Mouse (Mus musculus) forebrain, embryonic 10.5 days (tissue): ENCODE measurements around the gene Cnbd2. TPM values are rescaled to one million over a fixed set of nuclear protein-coding genes. Genes with fewer than 3 reads are reported as not detected.

Experiments used
- DNase-seq: peaks from one replicate; pipeline ENCODE4 v3.0.0-alpha.2; 2017; ENCODE audit warnings: low spot score; ENCODE audit errors: extremely low spot score
- H3K27ac ChIP-seq: fragments of 300-500 bp; sonication (generic); 2 replicates; pipeline ENCODE4 v1.5.1; 2016; ENCODE audit warnings: mild to moderate bottlenecking
- H3K27me3 ChIP-seq: fragments of 300-500 bp; sonication (generic); 2 replicates; pipeline ENCODE4 v1.6.1; 2016; ENCODE audit warnings: mild to moderate bottlenecking; ENCODE audit not compliant: poor library complexity, severe bottlenecking
- H3K36me3 ChIP-seq: fragments of 300-500 bp; sonication (generic); replicated peaks from 2 replicates; pipeline ENCODE4 v1.6.1; 2016; ENCODE audit warnings: mild to moderate bottlenecking, moderate library complexity
- H3K4me1 ChIP-seq: fragments of 300-500 bp; sonication (generic); 2 replicates; pipeline ENCODE4 v1.6.1; 2016
- H3K4me3 ChIP-seq: fragments of 300-500 bp; sonication (generic); 2 replicates; pipeline ENCODE4 v1.5.1; 2016; ENCODE audit warnings: mild to moderate bottlenecking, moderate library complexity
- H3K9me3 ChIP-seq: fragments of 300-500 bp; sonication (generic); 2 replicates; pipeline ENCODE4 v1.6.1; 2016; ENCODE audit warnings: mild to moderate bottlenecking, moderate library complexity
- WGBS: fragments of 180-500 bp; shearing (Covaris S2); methylation state at CpG from one replicate; pipeline ENCODE4 v1.1.7; 2016; 5-methylcytosine and 5-hydroxymethylcytosine counted together
- polyA plus RNA-seq: library from polyadenylated mRNA; unstranded; fragments of >200 nt; fragmentation: Nextera tagmentation; extraction: Ambion mirVana; gene quantifications from 2 replicates; pipeline ENCODE4 v1.2.1, GENCODE M21; 2016

The Cnbd2 gene
- polyA plus RNA-seq, 1 experiment from 2014 or later = 2.6 TPM

DNA sequence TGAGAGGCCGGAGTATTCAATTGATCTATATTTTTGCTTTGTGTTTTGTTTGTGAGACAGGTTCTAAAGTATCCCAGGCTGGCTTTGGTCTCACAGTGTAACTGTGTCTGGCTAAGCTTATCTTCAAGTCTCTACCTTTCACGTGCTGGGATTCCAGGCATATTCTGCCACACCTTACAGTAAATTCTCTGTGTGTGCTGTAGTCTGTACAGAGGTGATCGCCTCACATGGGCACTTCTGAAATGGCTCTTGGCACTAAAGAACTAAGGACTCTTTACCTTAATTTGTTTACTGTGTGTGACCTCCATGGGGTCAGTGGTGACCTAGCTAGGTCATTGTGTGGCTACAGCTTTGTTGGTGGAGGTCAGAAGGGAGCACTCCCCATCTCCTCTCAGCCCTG lies 15.9 kb upstream of the Cnbd2 start:
- H3K9me3 ChIP-seq = no peaks in the 10 kb centered on the region
- H3K4me3 ChIP-seq = no peak overlapping the region
- 98% methylated on average over 3 of the region's 3 CpGs for WGBS
- no peaks in the 10 kb centered on the region for H3K27me3 ChIP-seq
- no peaks in the 10 kb centered on the region for H3K4me1 ChIP-seq
- no peak overlapping the region for H3K27ac ChIP-seq
- H3K36me3 ChIP-seq = peaks cover 94% of the 10 kb centered on the region
- no peak for DNase-seq

DNA sequence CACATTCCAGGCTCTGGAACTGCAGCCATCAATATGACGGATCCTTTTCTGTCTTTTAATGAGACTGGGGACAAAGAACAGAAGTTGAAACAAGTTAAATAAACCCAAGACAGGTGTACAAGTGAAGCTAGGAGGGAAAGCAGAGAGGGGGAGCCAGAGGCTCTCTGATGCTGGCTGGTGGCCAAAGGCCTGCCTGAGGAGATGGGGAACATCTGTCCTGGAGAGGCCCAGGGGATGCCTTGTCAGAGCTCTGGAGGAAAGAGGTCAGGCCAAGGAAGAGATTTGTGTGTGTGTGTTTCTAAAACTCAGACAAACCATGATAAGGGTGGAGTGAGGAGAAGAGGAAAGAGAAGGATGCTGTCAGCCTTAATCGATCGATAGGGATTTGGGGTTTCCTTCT lies 14.4 kb upstream of the Cnbd2 start:
- no peaks in the 10 kb centered on the region for H3K27me3 ChIP-seq
- no peaks in the 10 kb centered on the region for H3K9me3 ChIP-seq
- 93% methylated on average over 3 of the region's 3 CpGs for WGBS
- peaks cover 94% of the 10 kb centered on the region for H3K36me3 ChIP-seq
- no peak for DNase-seq
- no peak overlapping the region for H3K27ac ChIP-seq
- H3K4me1 ChIP-seq = no peaks in the 10 kb centered on the region
- H3K4me3 ChIP-seq = no peak overlapping the region

DNA sequence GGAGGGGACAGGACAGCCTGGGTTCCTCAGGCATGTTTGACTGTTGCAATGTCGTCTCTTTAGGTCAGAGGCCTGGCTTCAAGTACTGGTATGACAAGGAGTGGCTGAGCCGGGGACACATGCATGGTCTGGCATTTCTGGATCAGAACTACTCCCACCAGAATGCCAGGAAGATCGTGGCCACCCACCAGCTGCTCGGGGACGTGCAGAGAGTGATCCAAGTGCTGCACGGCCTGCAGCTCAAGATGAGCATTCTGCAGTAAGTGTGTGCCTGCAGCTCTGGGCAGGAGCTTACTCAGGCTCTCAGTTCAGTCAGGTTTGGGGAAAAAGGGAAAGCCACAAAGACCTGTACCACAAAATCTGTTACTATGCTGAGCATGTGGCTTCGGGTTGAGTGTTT lies 13.6 kb upstream of the Cnbd2 start:
- WGBS = 90% methylated on average over 7 of the region's 7 CpGs
- H3K36me3 ChIP-seq = peaks cover 94% of the 10 kb centered on the region

DNA sequence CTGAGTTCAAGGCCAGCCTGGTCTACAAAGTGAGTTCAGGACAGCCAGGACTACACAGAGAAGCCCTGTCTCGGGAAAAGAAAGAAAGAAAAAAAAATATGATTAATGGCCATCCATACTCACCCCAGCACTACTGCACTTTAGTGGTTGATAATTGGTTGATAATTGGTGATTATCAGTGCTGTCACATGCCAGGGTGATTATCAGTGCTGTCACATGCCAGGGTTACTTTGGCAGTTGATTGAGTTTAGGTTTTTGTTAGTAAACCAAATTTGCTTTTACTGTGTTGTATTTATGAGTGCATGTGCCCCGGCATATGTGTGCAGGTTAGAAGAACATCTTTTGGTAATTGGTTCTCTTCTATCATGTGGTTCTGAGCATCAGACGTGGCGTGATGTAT lies 10.0 kb upstream of the Cnbd2 start:
- H3K4me1 ChIP-seq = no peaks in the 10 kb centered on the region
- WGBS = 90% methylated on average over 4 of the region's 4 CpGs

More for the DNA sequence above, 13.6 kb upstream of the Cnbd2 start:
- H3K4me3 ChIP-seq = no peak overlapping the region
- no peaks in the 10 kb centered on the region for H3K4me1 ChIP-seq
- no peaks in the 10 kb centered on the region for H3K9me3 ChIP-seq
- no peak overlapping the region for H3K27ac ChIP-seq
- H3K27me3 ChIP-seq = no peaks in the 10 kb centered on the region
- no peak for DNase-seq

DNA sequence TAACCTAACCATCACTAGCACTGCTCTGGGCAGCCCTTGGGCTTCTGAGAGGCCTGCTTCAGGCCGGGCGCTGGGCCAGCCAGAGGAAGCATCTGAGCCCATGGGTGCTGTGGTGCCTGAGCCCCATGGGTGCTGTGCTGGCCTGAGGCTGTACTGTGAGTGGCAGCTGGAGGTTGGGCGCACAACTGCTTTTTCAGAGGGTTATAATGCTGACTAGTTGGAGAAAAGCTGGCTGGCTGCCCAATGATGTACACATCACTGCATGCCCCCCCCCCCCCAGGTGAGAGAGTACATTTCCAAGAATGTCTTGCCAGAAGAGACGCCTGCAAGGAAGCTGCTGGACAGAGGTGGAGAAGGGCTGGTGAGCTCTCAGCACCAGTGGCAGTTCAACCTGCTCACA lies 7.7 kb upstream of the Cnbd2 start:
- WGBS = 86% methylated on average over 4 of the region's 4 CpGs
- H3K4me1 ChIP-seq = no peaks in the 10 kb centered on the region
- no peaks in the 10 kb centered on the region for H3K9me3 ChIP-seq
- no peak overlapping the region for H3K4me3 ChIP-seq
- no peak for DNase-seq
- H3K36me3 ChIP-seq = peaks cover 93% of the 10 kb centered on the region
- no peaks in the 10 kb centered on the region for H3K27me3 ChIP-seq
- no peak overlapping the region for H3K27ac ChIP-seq

More for the DNA sequence above, 10.0 kb upstream of the Cnbd2 start:
- H3K9me3 ChIP-seq = no peaks in the 10 kb centered on the region
- no peaks in the 10 kb centered on the region for H3K27me3 ChIP-seq
- H3K4me3 ChIP-seq = no peak overlapping the region
- H3K27ac ChIP-seq = no peak overlapping the region
- no peak for DNase-seq
- H3K36me3 ChIP-seq = peaks cover 94% of the 10 kb centered on the region

DNA sequence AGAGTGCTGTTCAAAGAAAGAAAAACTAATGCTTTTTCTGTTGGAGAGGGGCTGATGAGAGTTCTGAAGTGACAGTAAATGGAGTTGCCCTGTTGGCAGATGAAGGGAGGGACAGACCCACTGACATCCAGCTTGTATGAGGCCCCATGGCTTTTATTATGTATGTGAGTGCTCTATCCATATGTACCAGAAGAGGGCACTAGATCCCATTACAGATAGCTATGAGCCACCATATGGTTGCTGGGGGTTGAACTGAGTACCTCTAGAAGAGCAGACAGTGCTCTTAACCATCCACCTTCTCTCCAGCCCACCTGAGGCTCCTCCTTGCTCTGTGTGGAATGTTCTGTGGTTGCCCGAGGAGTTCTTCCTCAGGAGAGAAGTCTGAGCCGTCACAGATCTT lies 6.3 kb upstream of the Cnbd2 start:
- DNase-seq = no peak
- Histone ChIP-seq H3K4me3 (no peak overlapping the region), H3K27ac (no peak overlapping the region), H3K36me3 (peaks cover 92% of the 10 kb centered on the region), H3K4me1 (no peaks in the 10 kb centered on the region), H3K9me3 (no peaks in the 10 kb centered on the region), H3K27me3 (no peaks in the 10 kb centered on the region)
- WGBS = 79% methylated on average over 2 of the region's 2 CpGs

DNA sequence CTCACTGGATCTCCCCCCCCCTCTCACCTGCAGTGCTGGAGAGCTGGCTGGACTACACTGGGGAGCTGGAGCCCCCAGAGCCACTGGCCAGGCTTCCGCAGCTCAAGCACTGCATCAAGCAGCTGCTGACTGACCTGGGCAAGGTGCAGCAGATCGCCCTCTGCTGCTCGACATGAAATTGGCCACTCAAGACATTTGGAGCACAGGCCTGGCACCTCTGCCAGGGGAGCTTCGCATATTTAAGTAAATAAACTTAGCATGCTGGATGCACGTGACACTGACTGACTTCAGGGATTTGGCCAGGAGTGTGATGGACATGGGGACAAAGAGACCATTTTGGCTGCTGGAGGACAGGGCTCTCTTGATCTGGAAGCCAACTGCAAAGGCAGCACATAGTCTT lies 4.8 kb upstream of the Cnbd2 start:
- Histone ChIP-seq H3K9me3 (no peaks in the 10 kb centered on the region), H3K4me3 (no peak overlapping the region), H3K4me1 (peaks cover 12% of the 10 kb centered on the region), H3K27me3 (no peaks in the 10 kb centered on the region), H3K27ac (no peak overlapping the region), H3K36me3 (peaks cover 82% of the 10 kb centered on the region)
- no peak for DNase-seq
- 68% methylated on average over 5 of the region's 5 CpGs for WGBS

DNA sequence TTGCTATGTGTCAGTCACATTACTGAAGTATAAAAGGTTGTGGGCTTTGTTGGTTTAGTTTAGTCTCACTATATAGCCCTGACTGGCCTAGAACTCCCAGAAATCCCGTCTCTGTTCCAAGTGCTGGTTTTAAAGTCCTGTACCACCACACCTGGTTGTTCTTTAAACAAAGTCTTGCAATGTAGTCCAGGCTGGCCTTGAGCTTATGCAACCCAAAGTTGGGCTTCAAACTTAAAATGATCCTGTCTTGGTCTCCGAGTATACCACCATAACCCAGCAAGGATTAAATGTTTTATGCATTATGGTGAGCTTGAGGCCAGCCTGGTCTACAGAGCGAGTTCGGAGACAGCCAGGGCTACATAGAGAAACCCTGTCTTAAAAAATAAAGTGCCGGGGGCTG lies 2.2 kb upstream of the Cnbd2 start:
- H3K4me1 ChIP-seq = peaks cover 25% of the 10 kb centered on the region
- no peaks in the 10 kb centered on the region for H3K27me3 ChIP-seq
- WGBS = 95% methylated on average over 5 of the region's 5 CpGs
- H3K27ac ChIP-seq = no peak overlapping the region
- peaks cover 67% of the 10 kb centered on the region for H3K36me3 ChIP-seq
- H3K9me3 ChIP-seq = no peaks in the 10 kb centered on the region
- H3K4me3 ChIP-seq = no peak overlapping the region
- DNase-seq = no peak

DNA sequence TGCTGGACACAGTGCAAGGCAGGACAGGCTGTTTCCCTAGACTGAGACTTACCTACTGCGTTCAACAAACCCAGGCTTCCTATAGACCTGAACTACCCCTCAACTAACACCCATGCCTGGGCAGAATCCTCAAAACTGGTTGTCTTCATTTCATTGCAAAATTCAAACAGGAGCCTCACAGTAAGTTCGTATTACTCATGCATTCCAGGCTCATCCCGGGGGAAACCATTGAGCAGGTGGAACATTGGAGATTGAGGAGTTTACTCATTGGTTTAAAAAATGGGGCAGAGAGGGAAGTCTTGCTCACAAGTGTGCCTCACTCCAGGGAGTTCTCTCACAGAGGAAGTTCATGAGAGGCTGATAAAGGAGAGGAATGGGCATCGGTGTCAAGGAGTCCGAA lies 1.6 kb upstream of the Cnbd2 start:
- WGBS = 96% methylated on average over 5 of the region's 5 CpGs
- H3K36me3 ChIP-seq = peaks cover 66% of the 10 kb centered on the region
- DNase-seq = no peak
- H3K27ac ChIP-seq = no peak overlapping the region
- no peaks in the 10 kb centered on the region for H3K27me3 ChIP-seq
- peaks cover 25% of the 10 kb centered on the region for H3K4me1 ChIP-seq
- H3K4me3 ChIP-seq = no peak overlapping the region
- no peaks in the 10 kb centered on the region for H3K9me3 ChIP-seq

DNA sequence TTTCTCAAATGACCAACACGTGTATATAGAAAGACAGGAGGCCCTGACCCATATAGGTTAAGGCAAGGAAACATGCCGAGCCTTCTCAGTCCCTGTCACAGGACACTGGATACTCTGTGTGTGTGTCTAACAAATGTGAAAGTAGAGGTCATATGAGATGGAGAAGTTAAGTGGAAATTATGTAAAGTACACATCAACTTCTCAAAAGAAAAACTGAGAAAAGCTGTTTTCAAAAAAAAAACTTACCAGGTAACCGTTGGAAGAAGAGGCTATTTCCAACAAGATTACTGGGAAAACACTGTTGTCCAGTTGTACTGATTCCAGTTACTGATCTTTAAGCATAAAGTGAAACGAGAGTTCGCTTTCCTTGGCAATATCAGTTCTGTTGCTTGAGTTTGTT lies 1.2 kb upstream of the Cnbd2 start:
- Histone ChIP-seq H3K4me1 (peaks cover 25% of the 10 kb centered on the region), H3K9me3 (no peaks in the 10 kb centered on the region), H3K27me3 (no peaks in the 10 kb centered on the region), H3K36me3 (peaks cover 62% of the 10 kb centered on the region), H3K4me3 (peak overlapping the region; percentile 86), H3K27ac (no peak overlapping the region)
- no peak for DNase-seq
- 91% methylated on average over 5 of the region's 5 CpGs for WGBS

DNA sequence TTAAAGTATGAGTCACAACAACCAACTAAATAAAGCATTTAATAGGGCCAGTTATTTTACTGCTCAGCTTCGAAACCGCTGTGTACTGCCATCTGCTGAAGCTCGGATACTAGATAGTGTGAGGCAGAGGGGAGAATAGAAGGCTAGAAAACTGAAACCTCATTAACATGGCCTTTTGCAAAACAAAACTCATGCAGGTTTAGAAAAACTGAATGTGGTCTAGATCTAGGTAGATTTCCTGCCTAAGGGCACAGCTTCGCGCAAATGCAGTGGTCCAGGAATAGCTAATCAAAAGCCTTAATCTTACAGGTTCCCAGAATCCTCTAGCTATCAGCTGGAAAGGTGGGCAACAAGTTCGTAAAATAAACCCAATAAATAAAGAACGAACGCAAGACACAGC lies 658 bp upstream of the Cnbd2 start:
- H3K27me3 ChIP-seq = no peaks in the 10 kb centered on the region
- peak overlapping the region; percentile 97 for H3K27ac ChIP-seq
- H3K9me3 ChIP-seq = no peaks in the 10 kb centered on the region
- peaks cover 57% of the 10 kb centered on the region for H3K36me3 ChIP-seq
- WGBS = 30% methylated on average over 8 of the region's 8 CpGs
- DNase-seq = no peak
- peak overlapping the region; percentile 86 for H3K4me3 ChIP-seq
- H3K4me1 ChIP-seq = peaks cover 25% of the 10 kb centered on the region

DNA sequence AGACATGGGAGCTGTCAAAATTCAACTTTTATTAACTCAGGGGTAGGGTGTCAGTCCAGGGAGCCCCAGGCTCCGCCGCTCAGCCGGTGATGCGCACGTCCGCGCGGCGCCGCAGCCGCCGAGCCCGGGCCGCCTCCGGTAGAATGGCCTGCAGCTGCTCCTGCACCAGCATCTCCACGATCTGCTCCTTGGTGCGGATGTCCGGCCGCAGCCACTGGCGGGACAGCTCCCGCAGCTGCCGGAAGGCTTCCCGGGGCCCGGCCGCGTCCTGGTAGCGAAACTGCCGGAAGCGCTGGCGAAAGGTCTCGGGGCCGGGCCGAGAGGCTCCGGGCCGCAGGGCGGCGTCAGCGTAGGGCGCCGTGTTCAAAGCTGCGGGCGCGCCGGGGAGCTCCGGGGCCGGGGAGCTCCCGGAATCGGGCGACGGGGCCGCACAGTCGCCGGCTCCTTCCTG lies 233 bp upstream of the Cnbd2 start:
- Histone ChIP-seq H3K27ac (peak overlapping the region; percentile 97), H3K4me3 (peak overlapping the region; percentile 86), H3K4me1 (peaks cover 25% of the 10 kb centered on the region), H3K36me3 (peaks cover 53% of the 10 kb centered on the region), H3K27me3 (no peaks in the 10 kb centered on the region), H3K9me3 (no peaks in the 10 kb centered on the region)
- under 1% methylated on average over 53 of the region's 53 CpGs for WGBS
- peak; percentile 65 for DNase-seq

DNA sequence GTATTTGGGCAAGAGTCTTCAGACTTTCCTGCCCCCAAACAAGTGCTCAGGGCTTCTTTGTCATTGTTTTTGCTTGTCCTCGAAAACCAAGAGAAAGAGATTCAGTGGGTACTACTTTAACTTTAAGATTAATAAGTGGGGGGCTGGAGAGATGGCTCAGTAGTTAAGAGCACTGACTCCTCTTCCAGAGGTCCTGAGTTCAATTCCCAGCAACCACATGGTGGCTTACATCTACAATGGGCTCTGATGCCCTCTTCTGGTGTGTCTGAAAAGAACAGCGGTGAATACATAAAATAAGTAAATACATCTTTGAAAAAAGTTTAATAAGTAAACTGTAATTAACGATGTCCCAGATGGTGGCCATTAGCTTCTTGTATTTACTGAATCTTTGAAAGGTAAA lies 1.1 kb downstream of the Cnbd2 start:
- H3K9me3 ChIP-seq = no peaks in the 10 kb centered on the region
- peak overlapping the region; percentile 97 for H3K27ac ChIP-seq
- DNase-seq = no peak
- H3K4me1 ChIP-seq = peaks cover 25% of the 10 kb centered on the region
- H3K36me3 ChIP-seq = peaks cover 40% of the 10 kb centered on the region
- 50% methylated on average over 3 of the region's 3 CpGs for WGBS
- H3K4me3 ChIP-seq = peak overlapping the region; percentile 86
- no peaks in the 10 kb centered on the region for H3K27me3 ChIP-seq

DNA sequence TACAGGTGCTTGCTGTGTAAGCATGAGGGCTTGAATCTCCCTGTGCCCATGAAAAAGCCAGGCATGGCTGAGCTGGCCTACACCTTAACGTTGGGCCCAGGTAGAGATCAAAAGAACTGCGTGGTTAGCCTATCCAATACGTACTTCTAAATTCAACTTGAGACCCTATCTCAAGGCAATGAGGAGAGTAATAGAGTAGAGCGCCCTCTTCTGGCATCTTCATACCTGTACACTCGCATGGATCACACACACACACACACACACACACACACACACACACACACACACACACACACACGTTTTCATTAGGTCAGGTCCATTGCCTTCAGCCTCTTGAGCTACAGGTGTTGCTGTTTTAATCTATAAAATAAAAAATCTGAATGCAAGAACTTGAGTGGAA lies 2.7 kb downstream of the Cnbd2 start:
- Histone ChIP-seq H3K4me1 (peaks cover 25% of the 10 kb centered on the region), H3K9me3 (no peaks in the 10 kb centered on the region), H3K4me3 (no peak overlapping the region), H3K27me3 (no peaks in the 10 kb centered on the region), H3K36me3 (peaks cover 30% of the 10 kb centered on the region), H3K27ac (no peak overlapping the region)
- no peak for DNase-seq
- WGBS = 92% methylated on average over 6 of the region's 6 CpGs
